Mouse (Mus musculus) erythroblast, adult 5-6 weeks (primary cell): ENCODE results near the gene Krtap3-1. TPM values are rescaled to one million over a fixed set of nuclear protein-coding genes. Genes with fewer than 3 reads are reported as not detected.
"Not testable (repeated sequence)": the region's sequence is repeated elsewhere in the genome, so short reads cannot be mapped to it uniquely, and the experiment has no call there.

ENCODE experiments used
- ATAC-seq: replicated peaks from 2 replicates; pipeline ENCODE4 v1.8.0; 2016; ENCODE audit warnings: moderate number of reproducible peaks, mild to moderate bottlenecking, moderate TSS enrichment, inconsistent platforms; ENCODE audit not compliant: poor library complexity, low FRiP score, severe bottlenecking
- total RNA-seq, 2 experiments: library from RNA; stranded (forward) in 1 of 2; stranded (reverse) in 1 of 2; fragments of 150-400 nt in 1 of 2; fragments of 200-764, 138-1000 nt in 1 of 2; gene quantifications; 2 replicates each; pipeline versions ENCODE4 v1.2.3 to v1.2.4; 2015 to 2017; ENCODE audit warnings: low replicate concordance in 2 of 2

The Krtap3-1 gene
- total RNA-seq (2015; ENCODE audit: low replicate concordance) (not detected in 2 replicates), total RNA-seq (2017; ENCODE audit: low replicate concordance) (not detected in 2 replicates)

DNA sequence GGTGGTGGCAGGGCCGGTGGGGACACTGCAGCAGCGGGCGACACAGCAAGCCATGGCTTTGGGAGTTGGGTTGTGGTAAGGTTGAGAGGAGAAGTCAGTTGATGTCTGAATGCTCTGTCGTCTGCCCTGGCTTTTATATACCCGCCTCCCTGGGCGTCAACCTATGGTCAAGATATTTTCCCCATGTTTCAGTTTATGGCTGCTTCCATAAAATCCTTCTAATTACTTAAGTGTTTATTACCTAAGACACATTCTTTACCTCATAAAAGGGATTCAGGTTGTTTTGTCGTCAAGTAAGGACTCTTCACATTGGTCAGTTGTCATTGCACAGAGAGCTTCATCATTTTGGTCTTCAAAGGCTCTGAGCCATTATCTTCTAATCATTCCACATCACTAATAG lies at the start of gene Krtap3-1:
Gene Krtap3-1 (minus strand): TSS at position 101 of the 400 bp plus-strand sequence.
- no peak for ATAC-seq

DNA sequence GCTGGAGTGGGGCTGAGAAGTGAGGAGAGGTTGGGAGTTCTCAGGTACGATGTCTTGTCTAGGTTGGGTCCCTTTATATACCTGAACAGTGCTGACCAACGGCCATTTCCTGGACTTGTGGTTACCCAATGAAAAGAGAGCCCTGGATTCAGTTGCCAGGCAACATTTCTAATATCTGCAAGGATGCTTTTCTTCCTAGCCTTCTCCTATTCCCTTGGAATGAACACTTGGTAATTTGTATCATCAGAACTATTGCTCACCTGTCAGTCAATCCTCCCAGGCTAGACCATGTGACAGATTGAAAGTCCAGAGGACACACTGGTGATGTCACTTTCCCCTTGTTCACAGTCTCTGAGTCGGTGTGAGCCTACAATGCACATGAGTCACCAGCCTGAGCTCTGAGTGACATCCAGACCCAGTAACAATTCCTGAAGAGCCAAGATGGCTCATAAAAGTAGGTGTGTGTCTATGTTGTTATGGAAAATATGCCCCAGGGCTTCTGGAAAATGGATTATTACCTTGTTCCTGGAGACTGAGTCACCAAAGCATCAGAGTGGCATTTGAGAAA lies 48.5 kb upstream of the Krtap3-1 start, which contains the start of gene Krtap2-4:
Gene Krtap2-4 (minus strand): TSS at position 51 of the 568 bp plus-strand sequence.
- ATAC-seq = no peak

DNA sequence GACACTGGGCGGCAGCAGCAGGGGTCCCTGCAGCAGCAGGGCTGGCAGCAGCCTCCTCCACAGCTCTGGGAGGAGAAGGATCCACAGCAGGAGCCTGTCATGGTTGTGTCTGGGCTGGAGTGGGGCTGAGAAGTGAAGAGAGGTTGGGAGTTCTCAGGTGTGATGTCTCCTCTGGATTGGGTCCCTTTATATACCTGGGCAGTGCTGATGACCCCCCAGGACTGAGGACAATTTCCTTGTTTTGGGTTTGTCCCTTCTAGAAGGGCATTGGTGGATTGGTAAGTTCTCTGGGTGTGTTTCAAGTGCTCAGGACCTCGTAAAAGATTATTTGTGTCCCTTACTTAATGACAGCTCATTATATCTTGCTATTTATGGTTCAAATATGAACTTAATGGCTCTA lies 43.7 kb upstream of the Krtap3-1 start, which contains the start of gene Gm11937:
Gene Gm11937 (minus strand): TSS at position 101 of the 400 bp plus-strand sequence.
- ATAC-seq = not testable (repeated sequence)

DNA sequence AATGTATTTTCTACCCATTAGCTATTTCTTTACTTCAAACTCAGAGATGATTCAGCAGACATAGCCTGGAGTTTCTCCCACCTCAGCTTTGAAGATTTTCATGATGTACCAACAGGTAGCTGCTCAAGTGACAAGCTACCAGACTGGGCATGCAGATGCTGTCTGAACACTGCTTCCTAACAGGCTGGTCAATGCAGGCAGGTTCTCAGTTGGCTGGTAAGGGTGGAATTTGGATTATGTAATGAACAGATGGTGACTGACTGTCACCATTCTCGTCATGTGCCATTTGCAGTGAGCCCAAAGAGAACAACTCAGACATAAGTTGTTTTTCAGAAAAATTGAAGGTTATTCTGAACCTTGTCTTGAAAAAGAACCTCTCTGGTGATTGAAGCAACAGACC lies 42.7 kb upstream of the Krtap3-1 start:
- no peak for ATAC-seq

DNA sequence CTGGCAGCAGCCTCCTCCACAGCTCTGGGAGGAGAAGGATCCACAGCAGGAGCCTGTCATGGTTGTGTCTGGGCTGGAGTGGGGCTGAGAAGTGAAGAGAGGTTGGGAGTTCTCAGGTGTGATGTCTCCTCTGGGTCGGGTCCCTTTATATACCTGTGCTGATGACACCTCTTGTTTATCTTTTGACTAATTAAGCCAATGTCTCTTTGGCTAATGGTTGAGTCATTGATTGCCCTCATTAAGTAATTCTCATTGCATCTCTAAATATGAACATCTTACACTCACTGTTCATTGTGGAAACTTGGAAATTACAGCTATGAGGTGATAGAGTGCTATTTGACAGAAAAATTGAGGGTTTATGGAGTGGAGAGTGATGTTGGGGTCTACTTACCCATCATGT lies 36.8 kb upstream of the Krtap3-1 start, which contains the start of gene Gm11938:
Gene Gm11938 (minus strand): TSS at position 101 of the 400 bp plus-strand sequence.
- not testable (repeated sequence) for ATAC-seq

DNA sequence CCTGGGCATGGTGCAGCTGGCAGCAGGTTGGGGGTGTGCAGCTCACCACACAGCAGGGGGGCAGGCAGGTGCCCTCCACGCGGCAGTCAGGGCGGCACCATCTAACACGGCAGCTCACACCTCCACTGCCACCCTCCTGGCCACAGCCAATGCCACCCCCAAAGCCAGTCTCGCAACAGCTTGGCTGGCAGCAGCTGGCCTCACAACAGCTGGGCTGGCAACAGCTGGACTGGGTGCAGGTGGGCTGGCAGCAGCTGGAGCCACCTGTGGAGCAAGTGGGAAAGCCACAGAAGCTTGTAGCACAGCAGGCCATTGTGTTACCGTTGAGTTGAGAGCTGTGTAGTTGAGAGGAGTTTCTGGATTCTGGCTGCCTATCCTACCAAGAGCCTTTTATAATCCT lies 31.3 kb upstream of the Krtap3-1 start, which contains the start of gene Krtap9-3:
Gene Krtap9-3 (minus strand): TSS at position 364 of the 400 bp plus-strand sequence.
- not testable (repeated sequence) for ATAC-seq

DNA sequence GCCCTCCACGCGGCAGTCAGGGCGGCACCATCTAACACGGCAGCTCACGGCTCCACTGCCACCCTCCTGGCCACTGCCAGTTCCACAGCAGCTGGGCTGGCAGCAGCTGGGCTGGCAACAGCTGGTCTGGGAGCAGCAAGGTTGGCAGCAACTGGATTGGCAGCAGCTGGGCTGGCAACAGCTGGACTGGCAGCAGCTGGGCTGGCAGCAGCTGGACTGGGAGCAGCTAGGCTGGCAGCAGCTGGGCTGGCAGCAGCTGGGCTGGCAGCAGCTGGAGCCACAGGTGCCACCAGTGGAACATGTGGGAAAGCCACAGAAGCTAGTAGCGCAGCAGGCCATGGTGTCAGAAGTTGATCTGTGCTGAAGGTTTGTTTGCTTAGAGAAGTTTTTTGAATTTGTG lies 24.6 kb upstream of the Krtap3-1 start, which contains the start of gene Krtap1-3:
Gene Krtap1-3 (minus strand): TSS at position 359 of the 400 bp plus-strand sequence.
- no peak for ATAC-seq

DNA sequence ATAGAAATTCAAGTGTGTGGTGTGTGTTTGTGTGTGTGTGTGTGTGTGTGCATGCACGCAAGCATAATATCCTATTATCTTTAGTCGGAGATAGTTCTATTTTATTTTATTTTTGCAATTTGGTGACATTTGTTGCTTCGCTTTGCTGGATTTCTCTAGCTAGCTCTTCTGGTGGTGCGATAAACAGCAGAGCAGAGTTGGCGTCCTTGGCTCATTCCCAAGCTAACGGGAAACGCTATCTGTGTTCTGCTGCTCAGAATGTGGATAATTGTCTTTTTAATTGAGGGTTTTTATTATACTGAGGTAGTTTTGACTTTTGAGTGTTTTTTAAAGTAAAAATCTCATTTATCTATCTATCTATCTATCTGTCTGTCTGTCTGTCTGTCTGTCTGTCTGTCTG lies 18.7 kb upstream of the Krtap3-1 start:
- ATAC-seq = no peak

DNA sequence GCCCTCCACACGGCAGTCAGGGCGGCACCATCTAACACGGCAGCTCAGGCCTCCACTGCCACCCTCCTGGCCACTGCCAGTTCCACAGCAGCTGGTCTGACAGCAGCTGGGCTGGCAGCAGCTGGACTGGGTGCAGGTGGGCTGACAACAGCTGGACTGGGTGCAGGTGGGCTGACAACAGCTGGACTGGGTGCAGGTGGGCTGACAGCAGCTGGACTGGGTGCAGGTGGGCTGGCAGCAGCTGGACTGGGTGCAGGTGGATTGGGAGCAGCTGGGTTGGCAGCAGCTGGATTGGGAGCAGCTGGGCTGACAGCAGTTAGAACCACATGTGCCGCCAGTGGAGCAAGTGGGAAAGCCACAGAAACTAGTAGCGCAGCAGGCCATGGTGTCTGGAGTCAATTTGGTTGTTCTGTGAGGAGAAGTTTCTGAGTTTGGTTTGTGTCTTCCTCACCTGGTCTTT lies 16.8 kb upstream of the Krtap3-1 start, which contains the start of gene Krtap1-4:
Gene Krtap1-4 (minus strand): TSS at position 410 of the 460 bp plus-strand sequence.
- no peak for ATAC-seq

DNA sequence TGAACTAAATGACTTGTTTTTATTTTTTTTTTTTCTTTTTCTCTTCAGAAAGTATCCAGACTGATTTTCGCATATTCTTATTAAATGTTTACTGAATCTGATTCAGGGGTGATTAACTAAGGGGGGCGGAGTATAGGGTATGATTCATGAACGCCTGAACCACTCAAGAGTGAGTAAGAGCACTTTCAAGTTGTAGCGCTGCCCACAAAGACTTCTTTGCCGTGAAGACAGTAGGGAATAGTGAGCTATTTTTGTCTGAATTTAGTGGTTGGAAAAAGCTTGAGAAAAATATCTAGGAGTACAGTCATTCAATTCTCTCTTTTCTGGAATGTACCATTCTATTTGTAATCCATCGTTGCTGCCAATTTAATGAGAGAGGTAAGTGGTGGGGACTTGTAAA lies 15.1 kb upstream of the Krtap3-1 start:
- no peak for ATAC-seq

DNA sequence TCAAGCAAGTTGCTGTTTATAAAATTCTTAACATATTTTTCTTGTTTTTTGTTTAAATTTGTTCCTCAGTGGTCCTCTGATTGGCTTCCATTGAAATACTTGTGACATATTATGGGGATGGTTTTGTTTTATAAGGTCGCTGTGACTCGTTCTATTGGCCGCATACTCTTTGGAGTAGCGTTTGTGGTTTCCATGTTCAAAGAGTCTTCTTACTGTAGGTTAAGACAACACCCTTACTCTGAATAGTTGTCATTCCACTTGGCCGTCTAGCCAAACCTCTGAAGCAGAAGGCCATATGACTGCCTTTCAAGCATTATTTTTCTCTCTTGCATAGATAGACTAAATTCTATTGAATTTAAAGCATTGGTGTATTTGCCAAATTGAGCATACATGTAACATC lies 14.6 kb upstream of the Krtap3-1 start:
- no peak for ATAC-seq

DNA sequence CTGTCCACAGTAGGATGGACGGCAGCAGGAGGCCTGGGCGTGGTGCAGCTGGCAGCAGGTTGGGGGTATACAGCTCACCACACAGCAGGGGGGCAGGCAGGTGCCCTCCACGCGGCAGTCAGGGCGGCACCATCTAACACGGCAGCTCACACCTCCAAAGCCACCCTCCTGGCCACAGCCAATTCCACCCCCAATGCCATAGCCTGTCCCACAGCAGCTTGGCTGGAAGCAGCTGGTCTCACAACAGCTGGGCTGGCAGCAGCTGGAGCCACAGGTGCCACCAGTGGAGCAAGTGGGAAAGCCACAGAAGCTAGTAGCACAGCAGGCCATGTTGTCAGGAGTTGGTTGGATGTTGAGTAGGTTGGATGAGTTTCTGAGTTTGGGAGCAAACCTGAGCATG lies 14.2 kb upstream of the Krtap3-1 start, which contains the start of gene Krtap1-5:
Gene Krtap1-5 (minus strand): TSS at position 381 of the 400 bp plus-strand sequence.
- no peak for ATAC-seq

DNA sequence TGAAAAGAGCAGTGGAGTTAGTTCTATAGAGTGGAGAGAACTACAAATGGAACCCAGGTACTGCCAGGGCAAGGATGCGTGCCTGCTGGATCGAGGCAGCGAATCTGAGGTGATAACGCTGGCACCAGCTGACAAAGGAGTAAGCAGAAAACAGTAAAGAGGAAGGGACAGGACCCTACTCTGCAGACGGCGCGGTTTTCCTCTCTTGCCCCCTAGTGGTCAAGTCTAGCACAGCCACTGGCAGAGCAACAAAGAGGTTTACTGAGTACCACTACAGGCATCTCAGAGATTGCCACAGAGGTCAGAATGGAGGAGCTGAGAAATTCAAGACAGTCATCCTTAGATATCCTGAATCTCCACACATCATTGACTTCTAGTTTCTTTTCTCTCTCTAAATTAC lies 7.7 kb upstream of the Krtap3-1 start:
- peak; percentile 70 for ATAC-seq

DNA sequence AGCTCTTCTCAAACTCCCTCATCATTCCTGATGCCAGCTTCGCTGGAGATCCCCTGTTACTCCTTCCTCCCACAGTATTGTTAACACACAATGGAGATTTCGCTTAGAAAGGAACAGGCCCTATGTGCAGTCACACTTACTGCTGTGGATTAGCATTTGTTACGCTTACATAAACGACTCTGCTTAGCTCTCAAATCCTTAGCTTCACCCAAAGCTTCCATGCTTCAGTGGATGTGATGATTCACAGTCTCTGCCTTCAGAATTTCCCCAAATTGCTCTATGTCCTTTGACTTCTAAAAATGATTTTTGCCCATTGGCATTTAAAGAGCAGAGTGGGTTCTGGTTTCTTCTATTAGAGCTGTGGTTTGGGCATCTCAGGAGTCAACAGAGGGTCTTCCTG lies 6.7 kb upstream of the Krtap3-1 start:
- ATAC-seq = no peak

DNA sequence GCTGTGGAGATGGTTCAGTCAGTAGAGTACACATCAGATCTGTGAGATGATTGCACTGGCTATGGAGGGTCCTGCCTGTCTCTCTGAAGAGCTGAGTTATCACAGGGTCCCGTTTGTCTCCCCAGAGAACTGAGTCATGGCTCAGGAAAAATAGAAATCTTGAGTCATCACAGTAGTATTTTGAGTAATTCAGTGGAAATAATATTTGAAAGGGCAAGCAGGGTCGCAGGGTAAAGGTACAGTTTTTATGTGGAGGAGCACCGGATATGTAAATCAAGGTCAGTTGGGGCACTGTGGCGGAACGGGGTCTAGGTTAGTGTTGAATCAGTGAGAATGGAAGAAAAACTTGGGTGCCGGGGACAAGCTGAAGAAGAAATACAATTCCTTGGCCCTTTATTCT lies 3.9 kb downstream of the Krtap3-1 start:
- no peak for ATAC-seq

DNA sequence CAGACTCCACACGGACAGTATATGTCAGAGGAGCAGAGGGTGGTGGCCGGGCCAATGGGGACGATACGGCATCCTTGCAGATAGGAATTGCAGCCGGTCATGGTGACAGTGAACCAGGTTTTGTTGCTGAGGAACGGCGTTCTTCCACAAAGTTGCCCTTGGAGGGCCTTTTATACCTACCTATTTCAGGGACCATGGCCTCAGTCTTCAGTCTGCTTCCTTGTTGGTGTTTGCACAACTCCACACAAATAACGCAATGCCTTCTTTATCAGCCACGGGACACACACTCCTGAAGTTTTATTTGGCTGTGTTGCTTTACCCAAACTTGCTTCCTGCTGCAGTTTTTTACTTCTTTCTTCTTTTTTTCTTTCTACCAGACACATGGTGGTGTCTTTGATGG lies 7.1 kb downstream of the Krtap3-1 start, which contains the start of gene Gm11939:
Gene Gm11939 (minus strand): TSS at position 101 of the 400 bp plus-strand sequence.
- ATAC-seq = no peak

DNA sequence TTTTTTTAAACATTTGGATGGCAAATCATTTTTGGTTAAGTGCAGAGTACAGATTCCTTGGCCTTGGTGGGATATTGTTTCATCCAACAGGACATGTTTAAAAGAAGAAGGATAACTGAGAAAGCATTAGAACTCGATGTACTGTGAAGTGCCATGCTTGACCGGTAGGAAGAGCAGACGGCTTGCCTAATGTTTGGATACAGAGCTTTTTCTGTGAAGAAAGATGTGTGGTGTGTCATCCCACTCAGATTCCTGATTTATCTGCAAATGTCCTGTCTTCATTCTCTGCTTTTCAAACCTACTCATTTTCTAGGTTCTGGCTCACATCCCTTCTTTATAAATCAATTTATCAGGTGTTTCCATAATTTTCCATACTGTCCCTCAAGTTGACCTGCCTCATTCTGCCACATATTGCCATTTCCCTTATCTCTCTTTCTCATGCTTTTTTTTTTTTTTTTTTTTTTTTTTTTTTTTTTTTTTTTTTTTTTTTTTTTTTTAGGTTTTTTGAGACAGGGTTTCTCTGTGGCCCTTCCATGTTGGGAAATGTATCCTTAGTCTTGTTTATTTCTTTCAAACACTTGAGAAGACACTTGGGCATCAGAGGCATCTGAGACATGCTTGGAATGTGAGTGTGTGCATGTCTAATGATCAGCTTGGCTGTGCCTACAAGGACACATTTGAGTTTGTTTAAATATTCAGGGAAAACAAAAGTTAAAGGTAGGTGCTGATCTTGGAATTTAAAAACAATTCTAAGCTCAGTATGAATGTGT lies 8.3 kb downstream of the Krtap3-1 start:
- no peak for ATAC-seq

DNA sequence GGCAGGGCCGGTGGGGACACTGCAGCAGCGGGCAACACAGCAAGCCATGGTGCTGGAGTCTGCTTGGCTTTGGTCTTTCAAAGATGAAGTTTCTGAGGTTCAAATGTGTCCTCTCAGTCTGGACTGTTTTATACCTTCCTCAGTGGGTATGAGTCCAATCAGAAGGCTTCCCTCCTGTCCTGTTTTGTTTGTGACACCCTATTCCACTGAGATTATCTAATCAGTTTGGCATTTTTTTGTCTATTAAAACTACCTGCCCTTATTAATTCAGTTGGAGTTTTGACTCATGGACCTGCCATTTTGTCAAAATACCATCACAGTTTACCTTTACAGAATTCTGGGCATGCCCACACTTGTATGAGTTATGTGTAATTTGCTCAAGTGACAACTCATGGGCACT lies 9.7 kb downstream of the Krtap3-1 start, which contains the start of gene Krtap3-2:
Gene Krtap3-2 (minus strand): TSS at position 101 of the 400 bp plus-strand sequence.
- ATAC-seq = no peak

DNA sequence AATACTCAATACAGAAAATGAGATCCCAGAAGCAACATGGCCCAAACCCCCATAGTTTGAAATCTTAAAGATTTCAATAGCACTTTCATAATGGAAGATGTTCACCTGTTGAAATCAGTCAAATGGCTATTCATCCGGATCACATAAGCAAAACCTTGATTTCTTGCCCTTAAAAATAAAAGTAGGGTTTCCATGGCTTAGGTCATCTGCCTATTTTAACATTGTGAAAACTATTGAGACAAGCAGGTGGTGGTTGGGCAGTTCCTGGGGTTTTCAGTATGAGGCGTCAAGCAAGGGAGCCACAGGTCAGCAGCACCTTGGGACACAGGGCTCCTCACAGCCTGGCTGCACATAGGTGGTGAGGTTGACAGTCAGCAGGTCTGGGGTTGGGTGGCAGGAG lies 10.2 kb downstream of the Krtap3-1 start:
- no peak for ATAC-seq

DNA sequence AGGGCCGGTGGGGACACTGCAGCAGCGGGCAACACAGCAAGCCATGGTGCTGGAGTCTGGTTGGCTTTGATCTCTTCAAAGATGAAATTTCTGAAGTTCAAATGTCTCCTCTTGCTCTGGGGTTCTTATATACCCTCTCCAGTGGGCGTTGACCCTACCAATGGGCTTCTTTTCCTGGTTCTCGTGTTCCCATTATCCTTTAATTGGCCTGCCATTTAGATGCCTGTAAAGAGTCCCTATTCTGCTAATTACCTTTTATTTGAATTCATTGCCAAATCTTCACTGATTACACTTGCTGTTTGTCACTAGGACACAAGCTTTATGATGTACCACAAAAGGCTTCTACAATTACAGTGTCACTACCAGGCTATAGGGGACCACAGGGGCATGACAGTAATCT lies 15.7 kb downstream of the Krtap3-1 start, which contains the start of gene Krtap3-3:
Gene Krtap3-3 (minus strand): TSS at position 101 of the 400 bp plus-strand sequence.
- ATAC-seq = no peak
